Mouse (Mus musculus) left cerebral cortex, adult 8-10 months (tissue): Measurements from ENCODE around the gene Wdr66. TPM values are rescaled to one million over a fixed set of nuclear protein-coding genes. Genes with fewer than 3 reads are reported as not detected.
A peak's percentile ranks its signal among the peaks of the same experiment; 100 is the strongest.

Experiments used
- DNase-seq, 2 experiments: peaks; one replicate each; pipeline ENCODE4 v3.0.0; 2022; ENCODE audit warnings: low spot score in 2 of 2
- total RNA-seq, 4 experiments: library from RNA; stranded (reverse); gene quantifications; 2 replicates each; pipeline ENCODE4 v1.2.4; 2022

Gene Wdr66
- total RNA-seq, 4 experiments from 2014 or later: 2.3 to 6.6 (median 5.5) TPM

- DNase-seq: no peak
Observed at GRCm38 (mm10) chr5:123357253-123357652, 105.4 kb downstream of the Wdr66 start.

- DNase-seq: no peak
Observed at GRCm38 (mm10) chr5:123359431-123359830, 107.5 kb downstream of the Wdr66 start.

GRCm38 (mm10) chr5:123362911-123363310 is 111.0 kb downstream of the Wdr66 start:
- no peak for DNase-seq

GRCm38 (mm10) chr5:123364302-123364971 is 112.5 kb downstream of the Wdr66 start:
- no peak for DNase-seq

- no peak for DNase-seq
Observed at GRCm38 (mm10) chr5:123368869-123369488, 117.1 kb downstream of the Wdr66 start.

- no peak for DNase-seq
Observed at GRCm38 (mm10) chr5:123370049-123370448, 118.1 kb downstream of the Wdr66 start.

- DNase-seq: no peak
Observed at GRCm38 (mm10) chr5:123375262-123375661, 123.4 kb downstream of the Wdr66 start.

- DNase-seq: no peak
Observed at GRCm38 (mm10) chr5:123375793-123376452, 124.0 kb downstream of the Wdr66 start.

GRCm38 (mm10) chr5:123376569-123376968 is 124.7 kb downstream of the Wdr66 start:
- peak in 1 of 2 experiments; percentile 55 for DNase-seq

Other genes with a start within 250 kb of the Wdr66 start
- 10 to 100 TPM in 2 of 4 experiments, 1 to 10 TPM in 2; 6.1 to 11.8 (median 9.2) TPM for gene Orai1, start 237.0 kb upstream of the Wdr66 start, total RNA-seq
- gene Morn3, start 205.1 kb upstream of the Wdr66 start, total RNA-seq: not detected
- gene Tmem120b, start 183.7 kb upstream of the Wdr66 start, total RNA-seq: 10 to 100 TPM; 13.8 to 16.4 (median 16.0) TPM
- 10 to 100 TPM; 47.7 to 50.4 (median 48.3) TPM for gene Rhof, start 119.4 kb upstream of the Wdr66 start, total RNA-seq
- 10 to 100 TPM; 29.3 to 35.8 (median 32.5) TPM for gene Setd1b, start 109.9 kb upstream of the Wdr66 start, total RNA-seq
- 10 to 100 TPM; 24.3 to 36.7 (median 27.7) TPM for gene Psmd9, start 82.7 kb upstream of the Wdr66 start, total RNA-seq
- gene Hpd, start 69.4 kb upstream of the Wdr66 start, total RNA-seq: not detected
- 10 to 100 TPM; 62.3 to 67.1 (median 64.6) TPM for gene Bcl7a, start 91.7 kb downstream of the Wdr66 start, total RNA-seq
- 10 to 100 TPM; 12.7 to 16.3 (median 14.7) TPM for gene Mlxip, start 142.7 kb downstream of the Wdr66 start, total RNA-seq
- under 1 TPM; 0.17 to 0.53 (median 0.39) TPM for gene Lrrc43, start 237.2 kb downstream of the Wdr66 start, total RNA-seq
- not detected for gene Il31, start 237.4 kb downstream of the Wdr66 start, total RNA-seq